Mouse (Mus musculus) frontal cortex, postnatal 10 days (tissue): ENCODE results near the gene Arhgap25.
"Not testable (repeated sequence)": the region's sequence is repeated elsewhere in the genome, so short reads cannot be mapped to it uniquely, and the experiment has no call there.

Experiments used
- DNase-seq, 2 experiments: peaks; one replicate each; pipeline ENCODE4 v3.0.0; 2022; ENCODE audit warnings: low spot score in 2 of 2, mixed read lengths in 1 of 2

Gene Arhgap25

GRCm38 (mm10) chr6:87532953-87533710 lies at the start of gene Arhgap25:
Gene Arhgap25 (minus strand): TSS chr6:87533259.
- DNase-seq, result peak; percentile 29 to 45

DNA sequence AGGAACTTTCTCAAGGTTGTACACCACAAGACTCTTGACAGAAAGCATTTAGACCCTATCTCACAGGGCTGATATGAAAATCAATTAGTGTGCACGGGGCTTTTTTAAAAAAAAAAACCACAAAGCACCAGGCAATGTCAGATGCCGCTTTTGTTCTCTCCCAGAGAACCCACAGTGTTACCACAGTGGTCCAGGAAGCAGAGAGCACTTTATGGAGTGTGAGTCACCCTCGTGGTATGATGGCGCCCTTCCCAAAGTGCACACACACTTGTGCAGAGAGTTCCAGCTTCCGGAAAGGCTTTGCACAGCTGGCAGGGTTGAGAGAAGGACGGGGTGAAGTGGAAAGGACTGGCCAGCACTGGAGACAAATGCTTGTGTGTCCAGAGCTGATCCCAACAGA lies 49.4 kb upstream of the Arhgap25 start:
- DNase-seq, result no peak

DNA sequence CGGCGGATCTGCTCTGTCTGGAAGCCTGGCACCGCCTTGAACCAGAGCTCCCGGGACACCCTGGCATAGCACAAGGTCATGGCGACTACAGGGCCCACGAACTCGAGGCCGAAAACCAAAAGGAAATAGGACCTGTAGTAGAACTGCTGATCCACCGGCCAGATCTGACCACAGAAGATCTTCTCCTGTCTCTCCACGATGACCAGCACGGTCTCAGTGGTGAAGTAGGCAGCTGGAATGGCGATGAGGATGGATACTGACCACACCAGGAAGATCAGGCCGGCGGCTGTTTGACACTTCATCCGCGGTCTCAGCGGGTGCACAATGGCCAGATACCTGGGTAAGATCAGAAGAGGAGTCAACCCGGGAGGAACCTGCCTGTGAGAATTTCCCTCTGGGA lies 48.5 kb upstream of the Arhgap25 start:
- no peak for DNase-seq

DNA sequence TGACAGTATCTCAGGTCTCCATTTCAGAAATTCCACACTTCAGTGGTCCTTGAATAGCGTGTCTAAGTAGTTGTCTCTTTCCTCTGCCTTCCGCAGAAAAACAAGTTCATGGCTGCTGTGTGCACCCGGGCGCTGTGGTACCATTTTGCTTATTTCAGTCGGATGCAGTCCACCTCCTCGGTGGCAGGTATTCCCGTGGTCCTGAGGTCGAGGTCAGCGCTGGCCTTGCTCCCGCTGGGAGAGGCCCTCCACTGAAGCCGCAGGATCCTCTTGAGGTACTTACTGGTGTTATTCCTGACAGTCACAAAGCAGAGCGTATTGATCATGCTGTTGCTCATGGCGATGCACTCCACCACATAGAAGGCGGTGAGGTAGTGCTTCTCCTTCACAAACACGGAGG lies 48.0 kb upstream of the Arhgap25 start:
- no peak for DNase-seq

GRCm38 (mm10) chr6:87578247-87578646 lies 45.2 kb upstream of the Arhgap25 start:
- DNase-seq, result no peak

DNA sequence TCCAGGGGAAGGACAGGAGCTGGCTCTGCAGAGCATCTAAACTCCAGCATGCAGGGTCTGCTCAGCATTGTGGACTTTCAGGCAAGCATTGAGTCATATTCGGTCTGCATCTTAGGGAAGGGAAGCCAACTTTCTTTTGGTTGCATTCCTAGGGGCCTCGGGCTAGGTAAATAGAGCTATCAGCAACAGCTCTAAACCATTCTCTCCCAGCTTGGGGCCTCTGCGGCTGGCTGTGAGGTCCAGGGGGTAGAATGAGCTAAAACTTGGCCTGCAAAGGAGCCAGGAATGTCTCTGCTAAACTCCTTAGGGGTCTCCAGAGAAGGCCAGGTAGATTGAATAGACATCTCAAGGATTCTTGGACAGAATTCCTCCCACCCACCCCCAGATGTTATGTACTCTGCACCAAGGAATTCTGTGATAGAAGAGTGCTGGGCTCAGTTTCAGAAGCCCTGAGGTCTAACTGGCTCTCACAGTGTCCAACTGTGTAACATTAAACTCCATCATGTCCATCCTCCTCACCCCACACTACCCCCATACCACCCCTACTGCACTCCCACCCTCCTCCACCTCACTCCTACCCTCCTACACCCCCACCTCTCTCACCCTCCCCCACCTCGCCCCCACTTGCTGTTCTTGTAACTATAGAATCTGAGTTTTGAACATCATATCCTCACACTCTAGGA lies 43.7 kb upstream of the Arhgap25 start:
- no peak for DNase-seq

DNA sequence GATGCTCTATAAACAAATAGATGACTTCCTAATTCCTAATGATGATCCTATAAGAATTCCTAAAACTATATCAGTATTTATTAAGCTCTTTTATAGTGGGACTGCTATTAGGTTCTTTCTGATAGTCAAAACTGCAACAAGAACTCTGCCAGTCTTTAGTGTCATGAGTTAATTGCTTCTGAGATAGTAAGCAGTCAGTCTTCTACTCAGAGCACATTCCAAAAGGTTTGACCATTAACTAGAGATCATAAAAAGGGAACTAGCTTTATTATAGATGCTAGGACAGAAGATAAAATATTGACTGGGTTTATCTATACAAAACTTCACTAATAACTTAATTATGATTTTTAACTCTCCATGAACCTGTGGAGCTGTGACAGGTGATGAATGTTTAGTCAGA lies 38.8 kb upstream of the Arhgap25 start:
- not testable (repeated sequence) for DNase-seq

DNA sequence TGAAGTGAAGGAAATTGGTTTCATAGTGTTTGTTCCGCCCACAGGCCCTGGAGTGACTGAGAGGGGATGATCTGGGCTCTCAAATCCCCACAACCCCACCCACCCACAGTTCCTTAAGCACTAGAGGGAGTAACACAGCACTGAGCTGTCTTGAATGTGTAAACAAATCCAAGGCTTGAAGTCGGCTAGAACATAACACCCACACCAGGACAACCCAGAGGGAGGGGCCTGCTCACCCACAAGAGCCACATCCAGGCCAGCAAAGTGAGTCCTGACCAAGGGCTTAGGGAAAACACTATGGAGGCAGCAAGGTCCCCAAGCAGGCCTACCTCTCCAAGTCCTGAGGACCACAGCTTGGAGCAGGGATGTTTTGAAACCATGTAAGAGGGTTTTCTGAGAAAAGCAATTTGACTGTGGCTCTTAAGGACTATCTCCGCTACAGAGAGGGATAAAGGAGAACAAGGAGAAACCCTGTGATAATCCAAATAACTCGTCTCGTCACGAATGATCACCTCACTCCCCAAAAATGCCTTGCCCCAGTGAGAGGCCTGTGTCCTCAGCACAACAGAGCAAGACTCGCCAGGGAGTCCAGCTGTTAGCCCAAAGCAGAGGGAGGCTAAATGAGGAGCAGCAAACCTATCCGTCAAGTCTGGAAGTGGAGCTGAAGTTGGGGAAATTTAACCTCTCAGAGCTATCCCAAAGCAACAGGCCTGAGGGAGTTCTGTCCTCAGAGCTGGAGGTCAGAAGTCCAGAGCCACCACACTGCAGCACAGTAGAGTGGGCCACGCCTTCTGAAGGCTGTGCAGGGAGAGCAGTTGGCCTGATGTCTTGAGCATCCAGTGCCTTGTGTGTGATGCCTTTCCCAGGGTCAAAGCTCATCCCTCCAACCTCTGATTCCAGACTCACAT lies 34.9 kb upstream of the Arhgap25 start:
- no peak for DNase-seq

DNA sequence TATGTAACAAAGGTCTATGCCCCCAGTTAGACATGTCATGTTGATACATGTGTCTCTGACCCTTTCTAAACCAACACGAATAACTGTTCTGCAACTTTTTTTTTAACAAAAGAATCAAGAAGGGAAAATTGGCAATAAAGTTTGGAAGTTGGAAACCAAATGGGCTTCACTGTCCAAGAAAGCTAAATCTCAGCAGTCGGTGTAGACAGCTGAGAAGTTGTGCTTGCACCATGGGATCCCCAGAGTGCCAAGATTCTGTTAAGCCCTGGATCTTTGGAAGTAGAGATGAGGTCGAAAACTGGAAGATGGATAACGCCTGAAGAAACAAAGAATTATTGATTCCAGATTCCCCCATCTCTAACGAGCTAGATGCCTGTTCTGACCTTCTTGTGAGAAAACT lies 32.1 kb upstream of the Arhgap25 start:
- DNase-seq, result no peak

DNA sequence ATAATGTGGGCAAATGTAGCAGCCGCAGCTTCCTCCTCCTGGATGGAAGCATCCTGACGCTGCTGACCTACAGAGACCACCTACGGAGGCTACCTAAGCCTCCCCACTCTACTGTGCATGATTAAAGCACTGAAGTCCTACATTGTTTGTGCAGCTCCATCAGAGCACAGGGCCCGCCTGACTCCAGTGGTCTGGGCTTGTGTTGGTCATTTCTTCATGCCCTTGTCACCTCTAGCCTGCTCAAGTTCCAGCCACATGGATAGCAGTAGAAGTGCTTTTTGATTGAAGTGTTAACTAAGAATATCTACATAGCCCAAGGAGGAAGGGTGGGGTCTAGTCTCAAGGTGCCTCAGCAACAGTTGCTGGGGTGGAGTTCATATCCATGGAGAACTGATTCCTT lies 31.3 kb upstream of the Arhgap25 start:
- DNase-seq, result no peak

- DNase-seq, result no peak
These were observed 20.7 kb upstream of the Arhgap25 start for GRCm38 (mm10) chr6:87553724-87554123.

DNA sequence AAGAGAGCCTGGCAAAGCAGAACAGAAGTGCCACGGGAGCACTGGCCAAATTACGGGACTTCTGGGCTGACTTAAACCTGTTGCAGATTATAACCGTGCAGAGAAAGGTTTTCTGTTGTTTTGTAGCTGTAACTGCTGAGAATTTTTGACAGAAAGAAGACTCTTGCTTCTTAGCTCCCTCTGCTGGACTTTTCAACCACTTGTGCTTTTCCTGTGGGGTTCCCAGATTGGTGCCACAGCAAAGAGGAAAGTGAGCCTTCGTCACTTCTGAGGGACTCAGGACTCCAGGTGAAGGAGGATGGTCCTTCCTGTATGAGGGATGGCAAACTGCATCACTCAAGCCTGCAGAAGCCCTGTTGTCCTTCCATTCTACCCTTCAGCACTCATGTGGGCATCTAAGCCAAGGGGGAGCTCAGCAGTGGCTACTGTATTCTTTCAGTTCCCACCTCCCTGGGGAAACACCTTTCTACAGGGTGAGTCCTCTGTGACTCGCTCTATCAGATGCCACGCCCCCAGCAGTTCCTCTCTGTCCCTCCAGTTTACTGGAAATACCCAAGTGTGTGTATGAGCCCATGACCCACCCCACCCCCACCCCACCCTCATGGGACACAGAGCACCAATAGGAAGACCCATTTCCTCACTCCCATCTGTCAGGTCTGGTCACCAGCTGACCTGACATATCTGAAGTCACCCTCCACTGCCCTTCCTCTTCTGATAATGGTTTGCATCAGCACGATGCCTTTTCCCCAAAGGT lies 19.2 kb upstream of the Arhgap25 start:
- no peak for DNase-seq

DNA sequence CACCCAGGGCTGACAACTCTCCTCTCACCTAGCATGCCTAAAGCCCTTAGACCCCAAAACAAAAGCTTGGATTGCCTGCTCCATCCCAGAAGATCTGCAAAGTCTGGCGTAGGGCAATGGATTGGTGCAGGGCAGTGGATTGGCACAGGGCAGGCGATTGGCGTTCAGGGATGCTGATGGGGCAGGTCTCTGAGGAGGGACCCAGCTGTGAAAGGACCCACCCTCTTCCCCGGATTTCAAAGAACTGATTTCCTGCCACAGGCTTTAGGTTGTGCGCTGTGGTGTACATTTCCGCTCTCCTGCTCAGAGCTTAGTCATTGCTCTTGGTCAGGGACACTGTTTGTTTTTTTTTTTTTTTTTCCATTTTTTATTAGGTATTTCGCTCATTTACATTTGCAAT lies 14.8 kb upstream of the Arhgap25 start:
- DNase-seq, result no peak

- no peak for DNase-seq
These were observed 14.4 kb upstream of the Arhgap25 start for GRCm38 (mm10) chr6:87547431-87547830.

DNA sequence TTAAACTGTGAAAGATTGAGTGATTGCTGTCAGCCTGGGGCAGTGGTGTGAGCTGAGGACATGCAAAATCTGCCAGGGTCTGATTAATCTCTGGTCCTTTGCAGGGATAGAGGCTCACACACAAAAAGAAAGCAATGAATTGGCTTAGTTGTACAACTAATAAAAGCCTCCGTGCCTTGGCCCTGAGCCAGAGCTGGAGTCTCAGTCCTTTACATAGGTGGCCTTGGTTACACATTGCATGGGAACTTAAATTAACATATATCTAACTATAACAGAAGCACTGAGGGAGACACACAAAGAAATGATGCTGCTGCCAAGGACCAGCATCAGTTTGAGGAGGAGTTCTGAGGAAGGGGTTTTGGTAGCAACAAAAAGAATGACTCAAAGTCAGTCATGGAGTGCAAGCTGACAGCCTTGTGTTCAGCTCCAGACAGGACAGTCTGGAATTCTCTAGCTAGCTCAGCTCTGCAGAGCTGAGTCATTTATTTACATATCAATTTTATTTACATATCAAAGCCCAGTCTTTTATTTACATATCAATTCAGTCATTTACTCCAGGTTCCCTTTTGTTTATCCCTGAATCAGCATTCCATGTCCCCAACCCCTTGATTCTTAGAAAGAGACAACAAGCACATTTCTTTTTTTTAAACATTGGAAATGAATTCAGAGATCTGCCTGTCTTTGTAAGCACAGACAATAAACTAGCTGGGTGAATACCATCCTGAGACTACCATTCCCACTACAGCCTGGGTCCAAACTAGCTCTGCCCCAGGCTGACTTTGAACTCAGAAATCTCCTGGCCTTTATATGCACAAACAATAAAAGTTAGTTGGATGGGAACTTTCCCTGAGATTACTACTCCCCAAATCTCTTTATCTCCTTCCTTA lies 12.5 kb upstream of the Arhgap25 start:
- DNase-seq, result no peak

- DNase-seq, result no peak
These were observed 9.0 kb upstream of the Arhgap25 start for GRCm38 (mm10) chr6:87542027-87542426.

GRCm38 (mm10) chr6:87541171-87541571 lies 8.1 kb upstream of the Arhgap25 start:
- no peak for DNase-seq

DNA sequence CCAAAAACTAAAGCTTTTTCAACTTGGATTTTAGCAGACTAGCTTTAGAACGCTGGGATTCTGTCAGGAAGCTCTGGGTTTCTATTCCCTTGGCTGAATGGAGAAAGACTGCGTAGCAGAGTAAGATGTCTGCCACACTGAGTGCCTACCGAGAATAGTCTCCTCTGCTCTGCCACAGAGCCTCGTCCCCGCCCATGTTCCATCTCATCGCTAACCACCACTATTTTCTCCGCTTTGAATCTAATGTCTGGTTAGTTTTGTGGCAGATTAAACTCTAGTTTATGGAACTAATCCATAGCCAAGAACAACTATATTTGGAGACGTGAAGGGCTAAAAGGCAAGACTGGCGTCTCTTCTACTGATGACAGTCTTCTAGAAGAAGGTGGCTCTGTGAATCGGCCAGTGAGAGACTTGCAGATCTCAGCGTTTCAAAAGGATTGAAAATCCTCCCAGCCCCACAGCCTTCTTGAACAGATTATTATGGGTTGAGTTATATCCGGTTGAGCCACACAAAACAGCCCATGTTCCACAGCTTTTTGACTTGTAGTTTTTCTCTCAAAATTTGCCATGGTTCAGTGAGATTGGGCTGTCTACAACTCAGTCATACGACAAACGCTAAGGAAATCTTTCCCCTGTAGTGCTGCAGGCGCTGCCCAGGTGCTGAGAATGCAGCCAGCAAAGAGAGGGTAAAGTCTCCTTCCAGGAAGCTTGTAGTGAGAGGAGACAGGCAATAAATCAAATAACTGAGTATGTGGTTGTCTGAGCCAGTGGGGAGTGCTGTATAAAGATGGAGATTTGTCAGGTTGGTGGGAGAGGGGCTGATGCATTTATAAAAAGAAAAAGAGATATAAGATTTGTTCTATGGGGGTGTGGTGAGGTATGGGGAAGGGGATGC lies 5.6 kb upstream of the Arhgap25 start:
- no peak for DNase-seq

DNA sequence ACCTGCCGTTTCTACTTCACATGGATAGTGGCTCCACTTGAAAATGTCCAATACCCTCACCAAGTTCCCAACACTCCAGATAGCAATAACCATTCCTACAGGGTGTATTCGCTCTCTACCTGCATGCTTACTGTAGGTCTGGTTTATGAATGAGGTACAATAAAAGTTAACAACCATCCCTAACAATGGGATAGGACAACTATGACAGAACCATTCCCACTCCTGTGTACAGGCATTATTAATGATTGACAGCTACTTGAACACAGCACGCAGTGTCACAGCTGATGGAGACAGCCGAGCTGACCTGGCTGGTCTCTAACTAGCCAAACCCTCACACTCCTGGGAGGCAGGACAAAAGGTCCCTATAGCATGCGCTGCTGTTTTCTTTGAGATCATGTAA lies 4.6 kb upstream of the Arhgap25 start:
- DNase-seq, result no peak

DNA sequence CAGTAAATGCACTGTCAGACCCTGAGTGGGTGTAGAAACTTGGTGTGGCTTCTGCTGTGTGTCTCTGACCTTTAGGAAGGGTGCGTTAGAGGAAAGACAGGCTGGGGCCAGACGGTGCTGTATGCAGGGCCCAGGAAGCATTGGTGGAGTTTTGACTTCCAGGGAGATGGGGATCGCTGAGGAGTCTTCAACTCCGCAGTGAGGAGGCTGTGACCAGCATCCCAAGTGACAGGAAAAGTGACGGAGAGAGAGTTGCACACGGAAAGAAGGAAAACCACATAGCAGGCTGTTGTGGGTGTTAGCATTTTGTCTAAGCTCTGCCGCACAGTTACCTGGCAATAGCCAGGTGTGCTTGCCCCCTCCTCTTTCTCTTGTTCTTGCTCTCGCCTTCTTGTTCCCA lies 3.2 kb upstream of the Arhgap25 start:
- DNase-seq, result no peak
